Mouse (Mus musculus) myocyte (in vitro differentiated cells): ENCODE results near the gene Srgn. TPM values are rescaled to one million over a fixed set of nuclear protein-coding genes. Genes with fewer than 3 reads are reported as not detected.
"Not testable (repeated sequence)": the region's sequence is repeated elsewhere in the genome, so short reads cannot be mapped to it uniquely, and the experiment has no call there.

Experiments
- H3K27me3 ChIP-seq: one replicate; pipeline ENCODE4 v1.6.1; 2011; ENCODE audit not compliant: control insufficient read depth, insufficient read depth, insufficient read length
- H3K36me3 ChIP-seq: one replicate; pipeline ENCODE4 v1.6.1; 2011; ENCODE audit not compliant: control insufficient read depth, insufficient read depth
- H3K4me2 ChIP-seq: one replicate; pipeline ENCODE4 v1.6.1; 2011; ENCODE audit warnings: low read depth, control low read depth
- H3K4me3 ChIP-seq: one replicate; pipeline ENCODE4 v1.5.1; 2011; ENCODE audit warnings: mild to moderate bottlenecking, control low read depth, moderate library complexity
- H3K79me2 ChIP-seq: one replicate; pipeline ENCODE4 v1.6.1; 2011; ENCODE audit not compliant: control insufficient read depth, insufficient read depth
- H3ac ChIP-seq: one replicate; pipeline ENCODE4 v1.6.1; 2011; ENCODE audit not compliant: control insufficient read depth, insufficient read length
- CEBPB ChIP-seq: IDR thresholded peaks from 2 replicates; pipeline ENCODE4 v1.6.1; 2011; ENCODE audit warnings: mild to moderate bottlenecking, moderate library complexity; ENCODE audit not compliant: poor library complexity, insufficient read depth, severe bottlenecking
- E2F4 ChIP-seq: IDR thresholded peaks from one replicate; pipeline ENCODE4 v1.6.1; 2011; ENCODE audit warnings: mild to moderate bottlenecking, control low read depth, moderate library complexity; ENCODE audit not compliant: insufficient read depth
- MAX ChIP-seq: IDR thresholded peaks from one replicate; pipeline ENCODE4 v1.6.1; 2011; ENCODE audit warnings: low read depth, mild to moderate bottlenecking, control low read depth
- MYOD1 ChIP-seq, 3 experiments: IDR thresholded peaks; one replicate each; pipeline ENCODE4 v1.6.1; 2011; ENCODE audit warnings: control low read depth in 2 of 3, low read depth in 2 of 3, mild to moderate bottlenecking in 2 of 3, moderate library complexity in 1 of 3; ENCODE audit not compliant: insufficient read length in 2 of 3, control insufficient read depth in 1 of 3
- MYOG ChIP-seq, 3 experiments: IDR thresholded peaks; one replicate each; pipeline ENCODE4 v1.6.1; 2011; ENCODE audit warnings: control low read depth in 2 of 3, low read depth in 2 of 3, mild to moderate bottlenecking in 2 of 3; ENCODE audit not compliant: insufficient read length in 2 of 3, control insufficient read depth in 1 of 3, insufficient read depth in 1 of 3
- POLR2A ChIP-seq: IDR thresholded peaks from one replicate; pipeline ENCODE4 v1.6.1; 2011; ENCODE audit warnings: low read depth, mild to moderate bottlenecking, control low read depth, moderate library complexity; ENCODE audit not compliant: insufficient read length
- POLR2AphosphoS2 ChIP-seq: IDR thresholded peaks from one replicate; pipeline ENCODE4 v1.6.1; 2011; ENCODE audit warnings: low read depth, control low read depth; ENCODE audit not compliant: insufficient read length
- REST ChIP-seq: IDR thresholded peaks from one replicate; pipeline ENCODE4 v1.6.1; 2011; ENCODE audit warnings: mild to moderate bottlenecking, control low read depth, moderate library complexity; ENCODE audit not compliant: insufficient read depth, insufficient read length
- SRF ChIP-seq: IDR thresholded peaks from one replicate; pipeline ENCODE4 v1.6.1; 2011; ENCODE audit warnings: low read depth; ENCODE audit not compliant: control insufficient read depth, insufficient read length
- TCF12 ChIP-seq: IDR thresholded peaks from one replicate; pipeline ENCODE4 v1.6.1; 2011; ENCODE audit warnings: mild to moderate bottlenecking, control low read depth; ENCODE audit not compliant: poor library complexity, insufficient read depth, severe bottlenecking
- TCF3 ChIP-seq: IDR thresholded peaks from one replicate; pipeline ENCODE4 v1.6.1; 2011; ENCODE audit warnings: low read depth, control low read depth; ENCODE audit not compliant: insufficient read length
- USF1 ChIP-seq: IDR thresholded peaks from one replicate; pipeline ENCODE4 v1.6.1; 2011; ENCODE audit warnings: low read depth, mild to moderate bottlenecking, control low read depth, moderate library complexity
- polyA plus RNA-seq: library from polyadenylated mRNA; unstranded; fragments of >200 nt; fragmentation: generic; extraction: Trizol; gene quantifications from one replicate; pipeline ENCODE4 v1.2.1, GENCODE M21; 2012; ENCODE audit warnings: missing spikeins

The Srgn gene
- polyA plus RNA-seq, 1 experiment, result 1.1 TPM

DNA sequence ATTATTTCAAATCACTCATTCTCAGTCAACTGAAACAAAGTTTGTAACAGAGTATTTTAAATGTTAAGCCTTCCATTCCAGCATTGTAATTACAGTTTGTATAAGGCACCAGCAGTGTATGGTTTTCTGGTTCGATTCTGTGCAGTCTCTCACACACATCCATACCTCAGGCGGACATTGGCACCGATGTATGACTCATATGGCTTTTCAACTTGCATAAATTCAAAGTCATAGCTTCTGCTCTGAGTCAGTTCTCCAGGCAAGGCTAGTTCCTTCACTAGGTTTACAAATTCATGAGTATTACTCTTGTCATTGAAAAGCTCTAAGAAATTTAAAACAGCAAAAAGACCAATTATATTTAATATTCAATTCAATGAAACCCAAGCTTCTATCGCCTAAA lies 57.5 kb downstream of the Srgn start:
- no peak overlapping the region for H3K4me3 ChIP-seq
- TF ChIP-seq POLR2AphosphoS2 (no peak), CEBPB (no peak), REST (no peak), SRF (no peak), POLR2A (no peak), MYOG (IDR thresholded peaks at IDR 0.05; ENCODE audit: control insufficient read depth in 1 of 3, insufficient read depth in 1 of 3, insufficient read length in 2 of 3, low read depth in 2 of 3) (no peak), MAX (no peak), USF1 (no peak), E2F4 (no peak), MYOD1 (IDR thresholded peaks at IDR 0.05; ENCODE audit: control insufficient read depth in 1 of 3, insufficient read length in 2 of 3, low read depth in 2 of 3) (no peak)
- peaks cover 14% of the 10 kb centered on the region for H3K36me3 ChIP-seq
- H3ac ChIP-seq, result no peak overlapping the region
- H3K79me2 ChIP-seq, result peaks cover 37% of the 10 kb centered on the region
- H3K4me2 ChIP-seq, result no peak overlapping the region
- no peaks in the 10 kb centered on the region for H3K27me3 ChIP-seq

DNA sequence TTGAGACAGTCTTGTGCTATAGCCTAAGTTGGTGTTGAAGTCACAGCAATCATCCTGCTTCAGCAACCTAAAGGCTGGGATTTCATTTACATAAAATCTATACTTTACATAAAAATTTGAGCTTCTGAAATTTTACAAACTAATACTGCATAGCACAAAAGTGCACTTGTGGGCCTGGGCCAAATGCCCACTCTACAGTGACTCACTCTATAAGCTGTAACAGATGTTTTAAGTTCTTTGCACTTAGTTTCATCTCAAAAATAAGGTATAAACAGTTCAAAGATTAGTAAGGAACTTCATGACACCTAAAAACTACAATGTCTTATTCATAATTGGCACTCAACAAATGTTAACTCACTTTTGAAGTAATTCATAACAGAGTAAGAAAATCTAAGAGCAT lies 65.9 kb downstream of the Srgn start:
- Histone ChIP-seq H3K4me2 (no peak overlapping the region), H3K79me2 (no peaks in the 10 kb centered on the region), H3K27me3 (no peaks in the 10 kb centered on the region), H3K4me3 (no peak overlapping the region), H3K36me3 (peaks cover 26% of the 10 kb centered on the region), H3ac (no peak overlapping the region)
- no peak for TF ChIP-seq TCF3
- no peak for TF ChIP-seq MAX
- no peak for TF ChIP-seq TCF12
- TF ChIP-seq E2F4, result no peak
- no peak for TF ChIP-seq MYOG (IDR thresholded peaks at IDR 0.05; ENCODE audit: control insufficient read depth in 1 of 3, insufficient read depth in 1 of 3, insufficient read length in 2 of 3, low read depth in 2 of 3)
- TF ChIP-seq POLR2AphosphoS2, result no peak
- no peak for TF ChIP-seq REST
- no peak for TF ChIP-seq USF1
- no peak for TF ChIP-seq MYOD1 (IDR thresholded peaks at IDR 0.05; ENCODE audit: control insufficient read depth in 1 of 3, insufficient read length in 2 of 3, low read depth in 2 of 3)
- no peak for TF ChIP-seq POLR2A
- no peak for TF ChIP-seq SRF
- no peak for TF ChIP-seq CEBPB

DNA sequence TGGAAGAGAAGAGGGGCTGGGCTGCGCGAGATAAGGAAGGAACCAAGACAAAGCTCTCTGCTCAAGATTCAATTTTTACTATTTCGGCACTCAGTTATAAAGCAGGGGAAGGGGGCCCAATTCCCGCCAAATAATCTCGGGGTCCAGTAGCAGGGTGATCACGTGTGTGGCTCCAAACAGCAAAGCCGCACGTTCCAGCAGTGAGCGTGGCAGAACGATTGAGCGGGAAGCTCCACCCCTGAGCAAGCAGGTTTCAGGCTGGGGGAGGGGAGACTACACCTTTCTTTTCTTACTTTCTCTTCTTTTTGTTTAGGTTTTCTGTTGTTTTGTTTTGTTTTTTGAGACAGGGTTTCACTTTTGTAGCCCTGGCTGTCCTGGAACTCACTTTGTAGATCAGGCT lies 75.2 kb downstream of the Srgn start:
- H3ac ChIP-seq, result not testable (repeated sequence)

DNA sequence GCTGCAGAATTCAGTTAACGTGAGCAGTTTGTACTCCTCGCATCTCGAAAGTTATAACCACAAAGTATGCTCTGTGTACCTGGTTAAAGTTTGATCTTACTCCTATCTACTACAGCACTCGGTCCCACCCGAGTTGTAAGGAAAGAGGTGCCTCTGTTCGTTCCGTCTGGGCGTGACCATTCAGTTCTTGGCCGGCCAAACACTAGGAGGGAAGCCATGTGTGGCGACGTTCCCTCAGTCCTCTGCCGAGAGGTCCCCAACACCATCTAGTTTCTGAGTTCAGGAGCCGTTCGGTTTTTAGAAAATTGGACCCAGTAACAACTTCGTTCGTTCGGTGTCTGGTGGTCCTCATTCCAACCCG lies 77.0 kb downstream of the Srgn start:
- Histone ChIP-seq H3K79me2 (peaks cover 18% of the 10 kb centered on the region), H3K27me3 (no peaks in the 10 kb centered on the region), H3ac (peak overlapping the region; percentile 76), H3K4me3 (peak overlapping the region; percentile 93), H3K4me2 (peak overlapping the region; percentile 84), H3K36me3 (peaks cover 6% of the 10 kb centered on the region)
- TF ChIP-seq TCF12 (no peak), POLR2A (no peak), MAX (no peak)

More for the DNA sequence above, 75.2 kb downstream of the Srgn start:
- not testable (repeated sequence) for H3K27me3 ChIP-seq, H3K4me3 ChIP-seq, H3K4me2 ChIP-seq
- H3K36me3 ChIP-seq, result peaks cover 13% of the 10 kb centered on the region
- H3K79me2 ChIP-seq, result peaks cover 18% of the 10 kb centered on the region

DNA sequence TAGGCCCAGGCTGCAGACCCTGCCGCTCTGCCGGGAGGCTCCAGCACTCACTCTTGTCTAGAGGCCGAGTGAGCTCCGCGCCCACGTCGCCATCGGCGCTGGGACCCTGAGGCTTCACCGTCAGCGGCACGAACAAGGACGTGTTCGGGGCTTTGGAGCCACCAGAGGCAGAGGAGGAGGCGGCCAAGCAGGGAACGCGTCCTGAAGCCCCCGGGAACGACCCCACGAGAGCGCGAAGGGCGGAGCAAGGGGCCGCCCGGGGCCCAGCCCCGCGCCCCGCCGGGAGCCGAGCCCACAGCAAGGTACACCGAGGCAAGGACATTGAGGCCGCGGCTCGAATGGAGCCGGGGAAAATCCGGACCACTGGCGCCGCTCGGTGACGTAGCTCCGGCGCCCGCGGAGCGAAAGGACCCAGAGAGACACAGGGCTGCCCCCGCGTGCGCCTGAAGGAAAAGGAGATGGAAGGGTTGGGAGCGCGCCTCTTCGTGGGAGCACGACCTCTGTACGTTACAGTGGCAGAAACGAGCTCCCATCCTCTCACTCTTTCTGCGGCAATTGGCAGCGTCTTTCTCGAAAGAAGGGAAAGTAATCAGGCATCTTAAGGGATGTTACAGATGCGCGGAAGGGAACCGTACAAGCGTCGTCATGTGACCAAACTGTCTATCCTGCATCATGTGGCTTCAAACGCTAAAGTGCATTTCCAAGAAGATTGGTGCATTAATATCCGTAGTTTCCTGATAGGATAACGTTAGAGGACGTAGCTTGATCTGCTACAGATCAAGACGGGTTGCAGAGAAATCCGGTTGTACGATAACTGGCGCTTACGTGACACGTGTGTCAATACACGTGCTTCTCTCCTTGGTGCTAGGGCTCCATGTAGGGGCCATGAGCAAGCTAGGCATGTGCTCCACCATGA lies 77.6 kb downstream of the Srgn start, which contains the start of the genes 4930507D05Rik and Supv3l1:
Gene 4930507D05Rik, plus strand, starts transcription at position 126 of the 916 bp plus-strand sequence.
Gene Supv3l1, minus strand, starts transcription at position 375 of the 916 bp plus-strand sequence.
- Histone ChIP-seq H3K4me2 (peak within 1 kb of the TSS; percentile 99), H3K79me2 (peaks cover 18% of the 10 kb centered on the region), H3K36me3 (peaks cover 5% of the 10 kb centered on the region), H3ac (peak within 1 kb of the TSS; percentile 76), H3K4me3 (peak within 1 kb of the TSS; percentile 93), H3K27me3 (no peaks in the 10 kb centered on the region)
- TF ChIP-seq TCF3 (no peak), E2F4 (no peak), POLR2A (peak; percentile 49), SRF (peak; percentile 86), USF1 (peak; percentile 99), MYOG (IDR thresholded peaks at IDR 0.05; ENCODE audit: control insufficient read depth in 1 of 3, insufficient read depth in 1 of 3, insufficient read length in 2 of 3, low read depth in 2 of 3) (no peak), POLR2AphosphoS2 (peak; percentile 51), MAX (peak; percentile 99)

Other genes starting within 250 kb of the Srgn start
- 103 TPM for gene Hk1, start 147.5 kb downstream of the Srgn start, polyA plus RNA-seq
- 0.02 TPM for gene Hkdc1, start 105.0 kb downstream of the Srgn start, polyA plus RNA-seq
- 0.20 TPM for gene 4930507D05Rik, start 78.0 kb downstream of the Srgn start, polyA plus RNA-seq
- 30.6 TPM for gene Supv3l1, start 77.7 kb downstream of the Srgn start, polyA plus RNA-seq
- 25.6 TPM for gene Vps26a, start 40.6 kb downstream of the Srgn start, polyA plus RNA-seq
- 31.2 TPM for gene Kif1bp, start 51.0 kb upstream of the Srgn start, polyA plus RNA-seq
- gene Ddx21, start 74.8 kb upstream of the Srgn start, polyA plus RNA-seq, result 33.2 TPM
- gene Ddx50, start 123.8 kb upstream of the Srgn start, polyA plus RNA-seq, result 20.0 TPM
- not detected for gene Stox1, start 198.7 kb upstream of the Srgn start, polyA plus RNA-seq